Mouse (Mus musculus): Measurements from ENCODE around the gene Pappa. TPM values are rescaled to one million over a fixed set of nuclear protein-coding genes. Genes with fewer than 3 reads are reported as not detected.

Pappa gene
- polyA plus RNA-seq, 1 experiment from 2014 or later = 1.6 TPM

DNA sequence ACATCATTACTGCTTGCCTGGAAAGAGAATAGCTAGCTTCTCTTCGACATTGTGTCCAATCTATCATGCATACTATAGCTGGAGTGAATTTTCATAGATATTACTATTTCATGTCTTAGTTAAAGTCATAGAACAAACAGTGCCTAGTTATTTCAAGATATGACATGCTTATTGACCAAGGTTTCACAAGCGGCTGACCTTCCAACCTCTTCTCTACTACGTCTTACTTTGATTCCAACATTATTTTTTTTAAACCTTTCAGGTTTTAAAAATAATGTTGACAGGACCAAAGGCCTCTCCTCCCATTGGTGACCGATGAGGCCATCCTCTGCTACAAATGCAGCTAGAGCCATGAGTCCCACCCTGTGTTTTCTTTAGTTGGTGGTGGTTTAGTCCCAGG, 255.5 kb downstream of the Pappa start:
- ATAC-seq (ENCODE audit: low FRiP score) = no peak
- H3K27me3 ChIP-seq = no peaks in the 10 kb centered on the region
- 89% methylated on average over 4 of the region's 4 CpGs for WGBS
- H3K9ac ChIP-seq = no peak overlapping the region
- H3K4me3 ChIP-seq = no peak overlapping the region
- H3K4me2 ChIP-seq (replicated peaks) = no peak overlapping the region
- no peaks in the 10 kb centered on the region for H3K9me3 ChIP-seq (replicated peaks)
- H3K36me3 ChIP-seq = no peaks in the 10 kb centered on the region
- H3K27ac ChIP-seq = no peak overlapping the region
- H3K4me1 ChIP-seq = no peaks in the 10 kb centered on the region

DNA sequence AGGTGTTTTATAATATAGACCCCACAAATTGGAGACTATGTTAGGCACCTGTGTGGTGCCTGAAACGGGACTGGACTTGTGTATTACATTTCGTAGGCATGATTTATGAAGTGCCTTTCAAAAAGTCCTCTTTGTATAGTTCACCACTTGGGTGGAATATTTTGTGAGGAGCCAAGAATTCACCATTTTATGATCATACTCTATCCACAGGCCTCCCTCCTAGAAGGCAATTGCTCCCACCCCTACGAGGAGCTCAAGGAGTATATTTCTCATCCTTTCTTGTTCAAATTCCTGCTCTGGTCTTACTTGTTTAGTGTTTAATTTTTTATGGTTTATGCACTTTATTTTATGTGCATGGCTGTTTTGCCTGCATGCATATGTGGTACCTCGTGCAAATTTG, 259.1 kb downstream of the Pappa start:
- ATAC-seq (ENCODE audit: low FRiP score) = no peak
- Histone ChIP-seq H3K4me3 (no peak overlapping the region), H3K27ac (no peak overlapping the region), H3K27me3 (no peaks in the 10 kb centered on the region), H3K4me2 (replicated peaks) (no peak overlapping the region), H3K4me1 (no peaks in the 10 kb centered on the region), H3K9me3 (replicated peaks) (no peaks in the 10 kb centered on the region), H3K36me3 (no peaks in the 10 kb centered on the region), H3K9ac (no peak overlapping the region)
- 87% methylated on average over 4 of the region's 4 CpGs for WGBS

DNA sequence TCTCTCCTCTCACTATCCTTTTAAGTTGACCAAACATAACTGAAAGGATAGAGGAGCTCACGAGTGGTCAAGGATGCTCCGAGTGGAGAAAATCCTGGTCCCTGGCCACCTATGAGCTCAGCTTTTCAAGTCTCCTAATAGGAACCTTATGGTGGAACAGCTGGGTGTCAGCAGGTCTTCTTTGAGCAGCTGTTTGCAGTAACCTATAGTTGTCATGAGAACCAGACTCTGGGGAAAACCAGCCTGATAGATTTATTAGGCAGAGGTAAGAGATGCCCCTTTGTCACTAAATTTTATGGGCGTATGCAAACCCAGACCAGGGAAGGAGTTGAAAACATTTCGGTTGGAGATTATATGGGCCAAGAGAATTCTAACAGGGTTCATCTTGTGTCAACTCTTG, 267.0 kb downstream of the Pappa start:
- Histone ChIP-seq H3K9ac (no peak overlapping the region), H3K36me3 (no peaks in the 10 kb centered on the region), H3K27ac (no peak overlapping the region), H3K27me3 (no peaks in the 10 kb centered on the region), H3K4me2 (replicated peaks) (no peak overlapping the region), H3K9me3 (replicated peaks) (no peaks in the 10 kb centered on the region), H3K4me3 (no peak overlapping the region), H3K4me1 (no peaks in the 10 kb centered on the region)
- 64% methylated on average over 4 of the region's 4 CpGs for WGBS
- no peak for ATAC-seq (ENCODE audit: low FRiP score)

DNA sequence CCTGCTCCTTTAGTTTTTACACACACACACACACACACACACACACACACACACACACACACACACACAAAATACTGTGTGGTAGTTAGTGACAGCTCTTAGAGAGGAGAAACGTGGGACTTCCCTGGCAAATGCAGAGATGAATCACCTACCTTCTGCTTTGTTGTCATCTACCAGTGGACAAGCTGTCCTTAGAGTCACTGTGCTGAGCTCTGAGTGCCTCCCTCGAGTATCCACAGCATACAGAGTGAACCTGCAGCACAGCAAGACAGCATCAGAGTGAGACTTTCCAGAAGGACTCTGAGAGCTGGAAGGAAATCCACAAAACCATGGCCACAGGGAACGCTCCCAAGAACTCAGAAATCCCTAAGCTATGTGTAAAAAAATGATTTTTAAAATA, 272.8 kb downstream of the Pappa start:
- Histone ChIP-seq H3K9me3 (replicated peaks) (no peaks in the 10 kb centered on the region), H3K36me3 (no peaks in the 10 kb centered on the region), H3K27ac (no peak overlapping the region), H3K4me3 (no peak overlapping the region), H3K4me2 (replicated peaks) (no peak overlapping the region), H3K9ac (no peak overlapping the region), H3K4me1 (no peaks in the 10 kb centered on the region), H3K27me3 (no peaks in the 10 kb centered on the region)
- no peak for ATAC-seq (ENCODE audit: low FRiP score)
- 73% methylated on average over 3 of the region's 3 CpGs for WGBS

DNA sequence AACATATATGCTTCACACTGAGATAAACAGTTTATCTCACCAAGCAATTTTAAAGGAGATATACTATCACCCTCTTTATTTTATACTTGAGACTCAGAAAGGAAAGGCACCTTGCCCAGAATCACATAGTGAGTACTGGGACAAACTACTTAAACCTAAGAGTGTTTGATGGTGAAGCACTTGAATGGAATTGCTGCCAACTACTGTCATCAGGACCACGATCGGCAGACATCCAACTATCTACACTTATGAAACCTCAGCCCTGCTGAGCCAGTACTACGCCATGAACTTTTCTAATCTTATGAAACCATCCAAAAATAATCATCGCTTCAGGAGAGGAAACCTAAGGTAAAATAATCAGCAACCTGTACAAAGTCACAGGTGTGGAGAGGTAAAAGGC, 275.5 kb downstream of the Pappa start:
- no peak overlapping the region for H3K4me3 ChIP-seq
- no peak overlapping the region for H3K4me2 ChIP-seq (replicated peaks)
- no peaks in the 10 kb centered on the region for H3K36me3 ChIP-seq
- H3K9ac ChIP-seq = no peak overlapping the region
- WGBS = 95% methylated on average over 4 of the region's 4 CpGs
- H3K4me1 ChIP-seq = no peaks in the 10 kb centered on the region
- ATAC-seq (ENCODE audit: low FRiP score) = no peak
- no peak overlapping the region for H3K27ac ChIP-seq
- H3K9me3 ChIP-seq (replicated peaks) = no peaks in the 10 kb centered on the region
- H3K27me3 ChIP-seq = no peaks in the 10 kb centered on the region

DNA sequence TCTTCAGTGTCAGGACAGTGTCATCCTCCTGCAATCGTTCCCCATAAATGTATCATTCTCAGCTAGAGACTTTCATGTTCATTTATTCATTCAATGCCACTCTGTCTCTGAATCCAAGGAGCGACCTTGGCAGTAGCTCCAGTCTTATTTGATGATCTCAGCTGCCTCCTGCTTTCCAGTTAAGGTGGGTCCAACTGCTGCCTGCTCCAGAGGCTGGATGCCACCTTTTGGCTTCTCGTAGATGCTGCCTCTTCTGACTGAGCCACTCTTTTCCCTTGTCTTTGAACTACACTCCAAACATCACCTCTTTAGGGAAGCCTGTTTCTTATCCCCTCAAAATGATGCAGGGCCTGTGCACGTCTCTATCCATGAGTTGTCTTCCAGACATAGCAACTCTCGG, 278.3 kb downstream of the Pappa start:
- WGBS = 75% methylated on average over 5 of the region's 5 CpGs
- no peak overlapping the region for H3K4me3 ChIP-seq
- no peaks in the 10 kb centered on the region for H3K27me3 ChIP-seq
- no peaks in the 10 kb centered on the region for H3K36me3 ChIP-seq
- no peaks in the 10 kb centered on the region for H3K4me1 ChIP-seq
- ATAC-seq (ENCODE audit: low FRiP score) = no peak
- no peak overlapping the region for H3K9ac ChIP-seq
- no peaks in the 10 kb centered on the region for H3K9me3 ChIP-seq (replicated peaks)
- H3K27ac ChIP-seq = no peak overlapping the region
- H3K4me2 ChIP-seq (replicated peaks) = no peak overlapping the region

DNA sequence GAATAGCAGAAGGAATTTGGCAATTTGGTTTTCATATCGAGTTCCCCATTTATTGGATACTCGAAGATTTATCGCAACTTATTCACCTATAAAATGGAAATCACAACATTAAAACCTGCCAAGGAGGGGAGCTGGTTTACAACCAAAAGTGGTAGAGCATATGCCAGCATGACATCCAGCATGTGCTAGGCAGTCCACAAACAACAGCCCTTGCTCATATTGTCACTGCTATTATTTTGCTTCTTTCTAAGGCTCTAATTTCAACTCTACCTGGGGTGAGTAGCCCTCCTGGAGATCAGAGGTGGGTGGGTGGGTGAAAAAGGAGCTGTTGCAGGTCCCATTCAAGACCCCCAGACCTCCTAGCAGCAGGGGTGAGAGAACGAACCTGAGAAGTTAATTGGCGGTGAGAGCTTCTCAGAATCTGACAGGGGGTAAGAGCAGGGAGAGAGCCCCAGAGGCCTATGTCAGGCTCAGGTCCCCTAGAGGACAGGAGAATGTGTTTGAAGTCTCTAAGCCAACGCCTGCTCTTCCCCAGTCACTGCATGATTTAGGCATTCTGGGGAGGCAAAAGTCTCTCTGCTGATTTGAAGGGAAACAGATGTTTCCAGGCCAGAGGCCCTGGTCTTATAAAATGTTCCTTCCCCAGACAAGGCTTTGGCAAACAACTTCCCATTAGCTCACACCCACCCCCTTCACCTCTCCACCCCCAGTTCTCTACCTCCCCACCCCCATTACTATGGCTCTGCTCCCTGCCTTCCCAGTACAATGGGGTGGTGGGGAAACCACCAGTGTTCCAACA, 279.1 kb downstream of the Pappa start:
- no peak for ATAC-seq (ENCODE audit: low FRiP score)
- Histone ChIP-seq H3K4me3 (no peak overlapping the region), H3K36me3 (no peaks in the 10 kb centered on the region), H3K9ac (no peak overlapping the region), H3K27me3 (no peaks in the 10 kb centered on the region), H3K4me2 (replicated peaks) (no peak overlapping the region), H3K27ac (no peak overlapping the region), H3K4me1 (no peaks in the 10 kb centered on the region), H3K9me3 (replicated peaks) (no peaks in the 10 kb centered on the region)
- 65% methylated on average over 6 of the region's 6 CpGs for WGBS
